Mouse (Mus musculus) limb, embryonic 10.5 days (tissue): ENCODE measurements around the gene Arfgef2. TPM values are rescaled to one million over a fixed set of nuclear protein-coding genes. Genes with fewer than 3 reads are reported as not detected.

Experiments used
- DNase-seq: peaks from one replicate; pipeline ENCODE4 v3.0.0-alpha.2; 2017; ENCODE audit warnings: low spot score
- H3K27ac ChIP-seq: fragments of 300-500 bp; sonication (generic); 2 replicates; pipeline ENCODE4 v1.5.1; 2016; ENCODE audit warnings: mild to moderate bottlenecking
- H3K27me3 ChIP-seq: fragments of 300-500 bp; sonication (generic); 2 replicates; pipeline ENCODE4 v1.6.1; 2016; ENCODE audit warnings: low read depth, mild to moderate bottlenecking; ENCODE audit not compliant: poor library complexity, severe bottlenecking
- H3K36me3 ChIP-seq: fragments of 300-500 bp; sonication (generic); 2 replicates; pipeline ENCODE4 v1.6.1; 2016; ENCODE audit warnings: mild to moderate bottlenecking, moderate library complexity
- H3K4me1 ChIP-seq: fragments of 300-500 bp; sonication (generic); 2 replicates; pipeline ENCODE4 v1.6.1; 2016
- H3K4me3 ChIP-seq: fragments of 300-500 bp; sonication (generic); 2 replicates; pipeline ENCODE4 v1.5.1; 2016; ENCODE audit warnings: mild to moderate bottlenecking, moderate library complexity
- H3K9me3 ChIP-seq: fragments of 300-500 bp; sonication (generic); replicated peaks from 2 replicates; pipeline ENCODE4 v1.6.1; 2016; ENCODE audit warnings: mild to moderate bottlenecking
- WGBS: fragments of 180-500 bp; shearing (Covaris S2); methylation state at CpG from one replicate; pipeline ENCODE4 v1.1.7; 2016; 5-methylcytosine and 5-hydroxymethylcytosine counted together
- polyA plus RNA-seq: library from polyadenylated mRNA; unstranded; fragments of >200 nt; fragmentation: Nextera tagmentation; extraction: Ambion mirVana; gene quantifications from 2 replicates; pipeline ENCODE4 v1.2.1, GENCODE M21; 2016

Arfgef2 gene
- polyA plus RNA-seq, result 4.4 and 5.2 TPM in 2 replicates

DNA sequence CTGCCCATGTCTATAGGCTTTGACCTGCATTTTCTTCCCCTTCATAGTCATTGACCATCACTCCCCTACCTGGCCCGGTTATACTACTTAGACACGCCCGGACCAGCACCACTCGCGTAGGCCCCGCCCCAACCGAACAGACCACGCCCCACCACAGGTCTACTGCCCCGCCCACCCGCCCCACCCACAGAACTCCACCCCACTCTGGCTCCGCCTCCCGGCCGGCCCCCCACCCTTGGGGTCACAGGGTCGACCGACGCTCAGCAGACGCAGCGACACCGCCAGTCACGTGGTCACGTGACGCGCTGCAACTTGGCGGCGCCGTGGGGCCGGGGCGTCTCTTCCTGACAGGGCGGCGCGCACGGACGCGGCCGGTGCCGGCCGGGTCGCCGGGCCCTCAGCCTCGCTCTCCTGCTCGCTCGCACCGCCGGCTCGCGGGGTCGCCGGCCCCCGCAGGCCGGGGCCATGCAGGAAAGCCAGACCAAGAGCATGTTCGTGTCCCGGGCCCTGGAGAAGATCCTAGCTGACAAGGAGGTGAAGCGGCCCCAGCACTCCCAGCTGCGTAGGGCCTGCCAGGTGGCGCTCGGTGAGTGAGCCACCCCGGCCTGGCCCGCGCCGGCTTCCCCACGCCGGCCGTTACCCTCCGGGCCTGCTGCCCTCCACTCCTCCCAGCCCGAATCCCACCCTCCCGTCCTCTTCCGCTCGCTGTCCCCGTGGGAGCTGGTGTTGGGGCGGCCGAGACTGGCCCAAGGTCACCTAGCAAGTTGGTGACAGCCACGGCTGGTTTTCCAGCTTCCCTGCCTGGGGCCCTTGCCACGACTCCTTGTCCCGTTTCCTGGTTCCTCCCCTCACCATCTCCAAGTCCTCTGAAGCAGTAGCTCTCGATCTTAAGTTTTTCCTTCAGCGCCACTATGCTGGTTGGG, at the start of gene Arfgef2:
Arfgef2 (plus strand) TSS at position 339 of the 923 bp plus-strand sequence.
- Histone ChIP-seq H3K27me3 (no peaks in the 10 kb centered on the region), H3K9me3 (no peaks in the 10 kb centered on the region), H3K36me3 (no peaks in the 10 kb centered on the region), H3K27ac (peak within 1 kb of the TSS; percentile 87), H3K4me1 (peaks cover 19% of the 10 kb centered on the region), H3K4me3 (peak within 1 kb of the TSS; percentile 90)
- WGBS, result under 1% methylated on average over 76 of the region's 76 CpGs
- DNase-seq, result peak; percentile 93

DNA sequence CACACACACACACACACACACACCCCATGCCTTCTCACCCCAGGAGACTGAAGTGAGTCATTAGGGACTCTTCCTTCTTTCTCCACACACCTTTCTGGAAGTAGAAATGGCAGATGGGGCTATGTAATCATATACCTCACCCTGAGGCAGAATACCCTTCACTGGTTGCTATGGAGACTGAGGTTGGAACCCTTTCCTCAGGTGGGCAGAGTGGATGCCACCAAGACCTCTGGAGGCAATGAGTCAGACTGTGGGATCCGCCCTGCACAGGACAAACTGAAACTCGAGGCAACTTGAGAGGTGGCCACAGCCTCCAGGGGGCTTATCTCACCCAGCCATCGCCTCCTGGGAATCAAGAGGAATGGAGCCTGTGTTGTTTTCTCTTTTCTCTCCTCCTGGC, 47.4 kb upstream of the Arfgef2 start:
- no peaks in the 10 kb centered on the region for H3K9me3 ChIP-seq
- no peak for DNase-seq
- no peak overlapping the region for H3K4me3 ChIP-seq
- no peaks in the 10 kb centered on the region for H3K36me3 ChIP-seq
- H3K27me3 ChIP-seq, result no peaks in the 10 kb centered on the region; the same call in 1 of the 2 replicates
- H3K27ac ChIP-seq, result no peak overlapping the region
- 15% methylated on average over 3 of the region's 3 CpGs for WGBS
- peaks cover 14% of the 10 kb centered on the region for H3K4me1 ChIP-seq

DNA sequence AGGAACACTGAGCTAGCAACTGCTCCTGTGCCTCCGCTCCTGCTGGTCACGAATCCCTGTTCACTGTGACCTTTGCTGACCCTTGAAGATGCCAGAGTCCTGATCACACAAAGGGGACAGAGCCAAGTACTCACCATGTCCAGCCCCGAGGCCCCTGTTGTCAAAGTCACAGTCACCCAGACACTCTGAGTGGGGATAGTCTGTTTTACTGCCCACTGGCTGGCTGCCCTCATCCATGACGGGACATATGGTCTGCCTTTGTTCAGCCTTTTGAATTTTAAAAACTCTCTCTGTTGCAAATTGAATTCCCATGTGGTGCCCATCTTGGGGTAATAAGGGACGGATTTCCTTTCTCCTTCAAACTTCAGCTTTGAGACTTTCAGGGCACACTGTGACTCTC, 41.3 kb upstream of the Arfgef2 start:
- DNase-seq, result no peak

DNA sequence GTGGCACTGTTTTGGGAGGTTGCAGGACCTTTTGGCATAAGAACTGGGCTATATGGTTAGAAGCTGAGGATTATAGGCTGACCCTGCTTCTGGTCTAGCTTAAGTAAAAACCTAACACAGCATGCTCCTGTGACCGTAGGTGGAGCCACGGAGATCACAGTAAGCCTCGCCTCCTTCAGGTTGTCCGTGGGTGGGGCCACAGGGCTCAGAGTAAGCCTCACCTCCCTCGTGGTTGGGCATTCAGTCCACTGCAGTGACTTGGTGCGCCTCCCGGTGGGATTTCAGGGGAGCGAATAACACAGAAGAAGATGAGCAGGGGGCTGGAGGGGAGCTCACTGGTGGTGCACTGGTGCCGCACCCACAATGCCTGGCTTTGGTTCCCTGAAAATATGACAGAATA, 37.8 kb upstream of the Arfgef2 start:
- WGBS, result 74% methylated on average over 9 of the region's 9 CpGs
- DNase-seq, result no peak
- no peaks in the 10 kb centered on the region for H3K9me3 ChIP-seq
- H3K4me1 ChIP-seq, result peaks cover 9% of the 10 kb centered on the region
- H3K4me3 ChIP-seq, result no peak overlapping the region
- H3K27me3 ChIP-seq, result no peaks in the 10 kb centered on the region
- no peaks in the 10 kb centered on the region for H3K36me3 ChIP-seq
- no peak overlapping the region for H3K27ac ChIP-seq

More for the DNA sequence above, 41.3 kb upstream of the Arfgef2 start:
- Histone ChIP-seq H3K27ac (peak overlapping the region; percentile 59), H3K27me3 (no peaks in the 10 kb centered on the region), H3K36me3 (no peaks in the 10 kb centered on the region), H3K9me3 (no peaks in the 10 kb centered on the region), H3K4me1 (peaks cover 6% of the 10 kb centered on the region), H3K4me3 (no peak overlapping the region)
- 43% methylated on average over 5 of the region's 5 CpGs for whole genome bisulfite sequencing

DNA sequence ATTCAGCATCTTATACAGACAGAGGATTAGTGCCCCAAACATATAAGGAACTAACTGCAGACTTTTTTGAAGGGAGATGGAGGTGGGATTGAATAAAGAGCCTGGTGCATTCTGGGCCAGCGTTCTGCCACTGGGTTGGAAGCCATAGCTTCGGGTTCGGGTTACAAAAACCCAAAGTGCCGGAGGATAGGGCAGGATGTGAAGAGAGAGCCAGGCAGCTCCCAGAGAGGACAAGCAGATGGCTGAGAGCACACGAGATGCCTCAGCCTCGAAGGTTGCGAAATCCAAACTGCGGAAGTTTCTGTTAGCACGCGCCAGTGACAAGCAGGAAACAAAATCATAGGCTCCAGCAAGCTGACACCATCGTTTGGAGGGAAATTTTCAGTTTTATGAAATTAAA, 34.0 kb upstream of the Arfgef2 start:
- 63% methylated on average over 11 of the region's 11 CpGs for WGBS
- no peak overlapping the region for H3K27ac ChIP-seq
- H3K4me3 ChIP-seq, result no peak overlapping the region
- H3K27me3 ChIP-seq, result no peaks in the 10 kb centered on the region
- H3K9me3 ChIP-seq, result no peaks in the 10 kb centered on the region
- 0 out of 2 replicates have a peak, but pooled peaks cover 3% of the 10 kb centered on the region for H3K4me1 ChIP-seq
- DNase-seq, result no peak
- no peaks in the 10 kb centered on the region for H3K36me3 ChIP-seq

DNA sequence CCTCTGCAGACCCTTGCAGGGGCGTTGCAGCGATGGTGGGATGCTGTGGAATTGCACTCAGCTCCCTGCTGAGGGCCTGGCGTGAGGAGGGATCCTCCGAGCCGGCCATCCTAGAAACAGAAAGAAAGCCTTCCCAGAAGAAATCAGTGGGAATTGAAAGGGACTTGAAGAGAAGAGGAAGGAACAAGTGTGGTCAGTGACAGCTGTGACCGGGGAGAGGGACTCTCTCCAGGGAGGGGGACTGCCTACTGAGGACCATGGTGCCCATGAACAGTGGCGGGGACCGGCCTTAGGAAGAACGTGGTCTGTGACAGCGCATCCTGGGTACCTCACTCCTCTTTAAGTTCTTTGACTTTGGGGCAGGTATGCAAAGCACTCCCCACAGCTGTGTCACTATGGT, 31.8 kb upstream of the Arfgef2 start:
- 85% methylated on average over 10 of the region's 10 CpGs for WGBS
- H3K27me3 ChIP-seq, result no peaks in the 10 kb centered on the region
- H3K36me3 ChIP-seq, result no peaks in the 10 kb centered on the region
- no peak overlapping the region for H3K27ac ChIP-seq
- no peak overlapping the region for H3K4me3 ChIP-seq
- H3K9me3 ChIP-seq, result no peaks in the 10 kb centered on the region
- no peak for DNase-seq
- H3K4me1 ChIP-seq, result peaks cover 6% of the 10 kb centered on the region; the same call in 1 of the 2 replicates

DNA sequence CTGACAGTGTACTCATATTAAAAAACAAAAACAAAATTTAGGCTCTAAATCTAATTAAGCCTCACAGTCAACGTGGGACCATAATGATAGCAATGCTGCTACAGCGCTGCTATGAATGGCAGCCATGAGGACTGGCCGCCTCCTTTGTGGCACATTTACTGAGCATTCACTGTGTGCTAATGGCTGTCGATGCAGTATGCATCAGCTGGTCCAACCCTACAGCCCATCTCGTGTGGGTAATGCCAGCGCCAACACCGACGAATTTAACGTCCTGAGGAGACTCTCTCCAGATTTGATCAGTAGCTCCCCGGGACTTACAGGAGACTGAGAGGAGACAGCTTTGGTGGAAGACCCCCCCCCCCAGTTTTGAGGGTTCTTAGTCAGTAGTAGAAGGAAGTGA, 31.1 kb upstream of the Arfgef2 start:
- no peaks in the 10 kb centered on the region for H3K36me3 ChIP-seq
- H3K27me3 ChIP-seq, result no peaks in the 10 kb centered on the region
- no peak overlapping the region for H3K4me3 ChIP-seq
- no peak for DNase-seq
- no peaks in the 10 kb centered on the region for H3K9me3 ChIP-seq
- 89% methylated on average over 10 of the region's 10 CpGs for WGBS
- no peak overlapping the region for H3K27ac ChIP-seq
- peaks cover 6% of the 10 kb centered on the region; the same call in 1 of the 2 replicates for H3K4me1 ChIP-seq

DNA sequence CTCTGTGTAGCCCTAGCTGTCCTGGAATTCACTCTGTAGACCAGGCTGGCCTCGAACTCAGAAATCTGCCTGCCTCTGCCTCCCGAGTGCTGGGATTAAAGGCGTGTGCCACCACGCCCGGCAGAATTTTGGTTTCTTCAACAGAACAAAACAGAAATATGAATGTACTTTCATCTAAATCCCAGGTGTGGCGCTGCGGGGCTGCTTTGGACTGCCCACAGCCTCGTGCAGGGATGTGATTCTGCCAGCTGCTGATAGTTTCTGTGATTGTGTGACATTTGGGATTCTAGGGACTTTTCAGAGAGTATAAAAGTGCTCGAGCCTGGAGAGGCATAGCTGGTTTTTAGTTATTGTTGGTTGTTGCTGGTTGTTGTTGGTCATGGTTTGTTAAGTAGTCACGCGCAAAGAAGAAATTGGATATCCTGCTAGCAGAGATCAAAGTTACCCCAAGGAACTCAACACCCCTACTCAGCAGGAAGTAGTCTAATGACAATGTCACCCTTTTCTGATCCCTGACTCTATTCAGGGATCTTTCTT, 30.0 kb upstream of the Arfgef2 start:
- 76% methylated on average over 11 of the region's 11 CpGs for WGBS
- Histone ChIP-seq H3K4me3 (no peak overlapping the region), H3K27me3 (no peaks in the 10 kb centered on the region), H3K27ac (no peak overlapping the region), H3K9me3 (no peaks in the 10 kb centered on the region), H3K4me1 (peaks cover 9% of the 10 kb centered on the region), H3K36me3 (no peaks in the 10 kb centered on the region)
- no peak for DNase-seq

DNA sequence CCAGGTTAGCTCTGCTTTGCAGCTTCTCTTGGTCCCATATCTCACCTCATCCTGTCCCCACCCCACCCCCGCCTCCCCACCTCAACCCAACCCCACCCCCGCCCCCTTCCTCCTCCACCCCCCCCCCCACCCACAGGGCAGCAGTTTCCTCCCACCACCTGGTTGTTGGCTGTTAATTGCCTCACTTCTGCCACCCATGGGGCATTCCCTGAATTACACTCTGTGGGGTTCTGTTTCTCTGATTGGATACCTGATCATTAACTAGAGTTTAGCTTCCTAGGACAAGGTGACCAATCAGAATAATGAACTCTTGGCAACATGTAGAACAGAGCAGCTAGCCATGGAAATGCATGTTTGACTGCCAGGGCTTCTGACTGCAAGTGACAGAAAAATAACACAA, 29.1 kb upstream of the Arfgef2 start:
- no peak overlapping the region for H3K27ac ChIP-seq
- no peak overlapping the region for H3K4me3 ChIP-seq
- H3K9me3 ChIP-seq, result no peaks in the 10 kb centered on the region
- 17% methylated on average over 2 of the region's 2 CpGs for WGBS
- H3K27me3 ChIP-seq, result no peaks in the 10 kb centered on the region
- H3K36me3 ChIP-seq, result no peaks in the 10 kb centered on the region
- peaks cover 15% of the 10 kb centered on the region for H3K4me1 ChIP-seq
- DNase-seq, result peak; percentile 50

DNA sequence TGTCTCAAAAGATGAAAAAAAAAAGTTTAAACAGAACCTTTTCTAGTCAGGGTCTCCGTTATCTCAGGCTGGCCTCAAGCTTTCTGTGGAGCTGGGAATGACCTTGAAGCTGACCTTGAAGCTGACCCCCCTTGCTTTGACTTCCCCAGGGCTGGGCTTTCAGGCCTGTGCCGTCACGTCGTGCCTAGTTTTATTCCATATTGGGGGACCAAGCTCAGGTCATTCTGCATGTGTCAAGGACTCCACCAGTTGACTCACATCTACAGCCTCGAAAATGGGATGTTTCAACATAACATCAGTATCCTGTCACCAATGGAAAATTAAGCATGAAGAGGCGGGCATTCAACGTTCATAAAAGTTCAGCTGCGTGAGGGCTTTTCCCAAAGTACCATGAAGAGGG, 25.4 kb upstream of the Arfgef2 start:
- Histone ChIP-seq H3K4me3 (no peak overlapping the region), H3K27ac (no peak overlapping the region), H3K27me3 (peaks cover 4% of the 10 kb centered on the region), H3K36me3 (no peaks in the 10 kb centered on the region), H3K4me1 (peaks cover 14% of the 10 kb centered on the region), H3K9me3 (no peaks in the 10 kb centered on the region)
- DNase-seq, result no peak
- 79% methylated on average over 8 of the region's 8 CpGs for WGBS

DNA sequence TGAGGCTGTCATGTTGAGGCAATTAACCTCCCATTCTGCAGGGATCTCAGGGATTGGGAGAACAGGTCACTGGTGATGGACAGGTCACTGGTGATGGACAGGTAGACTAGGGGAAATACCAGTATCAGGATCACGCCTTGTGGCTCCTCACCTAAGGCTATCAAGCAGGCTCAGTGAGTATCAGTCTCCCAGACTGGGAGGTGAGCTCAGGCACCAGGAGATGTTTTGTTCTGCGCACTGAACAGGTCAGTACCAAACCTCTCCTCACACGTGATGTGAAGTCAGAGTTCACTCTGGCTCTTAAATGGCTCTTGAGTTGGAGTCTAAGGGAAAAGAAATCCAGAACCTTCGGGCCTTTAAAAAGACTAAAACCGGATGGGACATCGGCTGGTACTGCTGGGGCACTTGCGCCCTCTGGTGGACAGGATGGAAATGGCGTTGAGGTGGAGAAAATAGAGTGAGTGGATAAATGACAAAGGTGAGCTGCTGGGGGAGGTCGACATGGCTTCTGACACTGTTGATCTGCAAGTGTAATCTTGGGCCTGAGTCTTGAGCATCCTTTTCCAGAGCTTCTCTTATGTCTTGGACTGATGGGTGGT, 24.3 kb upstream of the Arfgef2 start:
- no peak overlapping the region for H3K4me3 ChIP-seq
- no peaks in the 10 kb centered on the region for H3K36me3 ChIP-seq
- WGBS, result 17% methylated on average over 9 of the region's 9 CpGs
- peak overlapping the region; percentile 33; the same call in 1 of the 2 replicates for H3K27ac ChIP-seq
- H3K9me3 ChIP-seq, result no peaks in the 10 kb centered on the region
- H3K4me1 ChIP-seq, result peaks cover 26% of the 10 kb centered on the region
- peak; percentile 90 for DNase-seq
- H3K27me3 ChIP-seq, result peaks cover 15% of the 10 kb centered on the region

DNA sequence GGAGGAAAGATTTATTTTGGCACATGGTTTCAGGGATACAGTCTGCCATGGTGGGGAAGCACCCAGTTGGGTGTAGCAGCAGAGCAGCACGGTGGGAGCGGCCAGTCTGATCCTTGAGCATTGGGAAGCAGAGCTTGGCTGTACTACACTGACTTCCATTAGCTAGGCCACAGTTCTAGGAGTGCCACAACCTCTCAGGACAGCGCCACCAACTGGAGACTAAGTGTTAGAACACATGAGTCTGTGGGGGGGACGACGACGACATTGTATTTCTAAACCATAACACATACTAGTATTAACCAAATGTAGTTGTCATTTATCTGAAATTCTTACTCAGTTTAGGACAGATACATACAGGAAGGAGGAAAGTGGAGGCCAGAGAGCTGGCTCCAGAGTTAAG, 21.0 kb upstream of the Arfgef2 start:
- DNase-seq, result no peak
- 84% methylated on average over 6 of the region's 6 CpGs for WGBS
- Histone ChIP-seq H3K4me1 (peaks cover 32% of the 10 kb centered on the region), H3K27me3 (peaks cover 16% of the 10 kb centered on the region), H3K27ac (no peak overlapping the region), H3K36me3 (no peaks in the 10 kb centered on the region), H3K9me3 (no peaks in the 10 kb centered on the region), H3K4me3 (no peak overlapping the region)
